Mouse (Mus musculus) lung, embryonic 16.5 days (tissue): ENCODE data around the gene Slit3. TPM values are rescaled to one million over a fixed set of nuclear protein-coding genes. Genes with fewer than 3 reads are reported as not detected.

Source experiments
- ATAC-seq: fragments of 200-750 bp; cut with Nextera tagmentation; 2 replicates; pipeline ENCODE4 v1.8.0; 2017; ENCODE audit warnings: low read depth, mild to moderate bottlenecking, moderate library complexity
- H3K27ac ChIP-seq: fragments of 300-500 bp; sonication (generic); 2 replicates; pipeline ENCODE4 v1.5.1; 2014; ENCODE audit warnings: mild to moderate bottlenecking, control low read depth, low read length
- H3K27me3 ChIP-seq: fragments of 300-500 bp; sonication (generic); 2 replicates; pipeline ENCODE4 v1.6.1; 2014; ENCODE audit warnings: low read depth, low read length, mixed read lengths; ENCODE audit not compliant: control insufficient read depth, insufficient read depth
- H3K36me3 ChIP-seq: fragments of 300-500 bp; sonication (generic); 2 replicates; pipeline ENCODE4 v1.6.1; 2014; ENCODE audit warnings: low read length; ENCODE audit not compliant: control insufficient read depth, insufficient read depth
- H3K4me1 ChIP-seq: fragments of 300-500 bp; sonication (generic); replicated peaks from 2 replicates; pipeline ENCODE4 v1.6.1; 2014; ENCODE audit warnings: low read length, mixed read lengths; ENCODE audit not compliant: control insufficient read depth, insufficient read depth
- H3K4me2 ChIP-seq: fragments of 300-500 bp; sonication (generic); 2 replicates; pipeline ENCODE4 v1.6.1; 2014; ENCODE audit warnings: low read depth, low read length, control low read depth
- H3K4me3 ChIP-seq: fragments of 300-500 bp; sonication (generic); 2 replicates; pipeline ENCODE4 v1.5.1; 2014; ENCODE audit warnings: mild to moderate bottlenecking, low read length, control low read depth
- H3K9ac ChIP-seq: fragments of 300-500 bp; sonication (generic); 2 replicates; pipeline ENCODE4 v1.6.1; 2014; ENCODE audit warnings: low read length, control low read depth
- H3K9me3 ChIP-seq: fragments of 300-500 bp; sonication (generic); 2 replicates; pipeline ENCODE4 v1.6.1; 2016; ENCODE audit warnings: low read length; ENCODE audit not compliant: control insufficient read depth
- WGBS: fragments of 180-500 bp; shearing (Covaris S2); extraction: QIAGEN DNeasy Blood & Tissue Kit; methylation state at CpG from one replicate; pipeline ENCODE4 v1.1.7; 2014; 5-methylcytosine and 5-hydroxymethylcytosine counted together
- polyA plus RNA-seq: library from polyadenylated mRNA; unstranded; fragments of >200 nt; fragmentation: Nextera tagmentation; extraction: Ambion mirVana; gene quantifications from 2 replicates; pipeline ENCODE4 v1.2.1, GENCODE M21; 2015

The Slit3 gene
- polyA plus RNA-seq, 1 experiment from 2014 or later, result 9.1 TPM

DNA sequence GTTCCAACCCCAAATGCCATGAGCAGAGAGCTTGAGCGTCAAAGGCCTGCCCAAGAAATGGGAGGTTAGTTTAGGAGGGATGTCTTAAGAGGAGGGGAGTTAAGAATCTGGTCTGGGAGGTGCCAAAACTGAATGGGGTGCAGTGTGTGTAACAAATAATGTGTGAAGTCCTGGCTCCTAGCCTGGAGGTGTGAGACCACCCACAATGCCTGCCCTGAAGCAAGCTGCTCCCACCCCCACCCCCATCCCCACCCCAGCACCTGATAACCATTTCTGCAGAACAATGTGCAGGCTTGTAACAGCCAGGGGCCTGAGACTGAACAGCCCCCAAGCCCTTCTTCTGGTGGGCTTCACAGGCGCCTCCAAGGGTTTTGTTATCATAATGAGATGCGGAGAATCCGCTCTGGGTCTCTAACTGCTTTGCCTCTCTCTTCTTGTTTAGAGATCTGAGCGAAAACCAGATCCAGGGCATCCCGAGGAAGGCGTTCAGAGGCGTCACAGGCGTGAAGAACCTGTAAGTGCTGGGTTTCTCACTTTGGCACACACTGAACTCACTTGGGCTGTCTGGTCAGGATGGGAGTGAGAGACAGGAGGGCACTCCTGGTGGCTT lies 386.9 kb downstream of the Slit3 start:
- Histone ChIP-seq H3K4me3 (no peak overlapping the region), H3K4me2 (no peak overlapping the region), H3K9ac (no peak overlapping the region), H3K36me3 (no peaks in the 10 kb centered on the region), H3K9me3 (no peaks in the 10 kb centered on the region), H3K27me3 (no peaks in the 10 kb centered on the region), H3K4me1 (no peaks in the 10 kb centered on the region), H3K27ac (no peak overlapping the region)
- ATAC-seq, result no peak
- WGBS, result 43% methylated on average over 9 of the region's 9 CpGs

DNA sequence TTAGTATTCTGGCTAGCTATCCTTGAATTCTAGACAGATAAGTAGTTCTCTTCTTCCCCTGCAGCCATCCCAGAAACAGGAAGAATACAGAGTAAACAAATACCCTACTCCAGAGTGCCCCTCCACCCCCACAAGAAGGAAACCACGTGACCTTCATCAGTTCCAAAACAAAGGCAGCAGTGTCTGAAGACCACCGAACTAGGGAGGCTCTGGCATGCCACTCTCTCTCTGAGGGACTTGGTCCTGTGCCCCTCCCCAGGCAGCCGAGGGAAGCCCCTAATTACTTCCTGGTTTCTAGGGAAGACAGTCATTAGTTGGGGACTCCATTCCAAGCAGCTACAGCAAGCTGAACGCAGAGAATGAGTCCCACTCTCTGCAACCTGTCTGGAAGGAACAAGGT lies 391.7 kb downstream of the Slit3 start:
- Histone ChIP-seq H3K27me3 (no peaks in the 10 kb centered on the region), H3K4me3 (no peak overlapping the region), H3K9me3 (no peaks in the 10 kb centered on the region), H3K36me3 (no peaks in the 10 kb centered on the region), H3K4me2 (no peak overlapping the region), H3K9ac (no peak overlapping the region), H3K4me1 (no peaks in the 10 kb centered on the region), H3K27ac (no peak overlapping the region)
- WGBS, result 6% methylated on average over 4 of the region's 4 CpGs
- peak; percentile 61; the same call in 1 of the 2 replicates for ATAC-seq

DNA sequence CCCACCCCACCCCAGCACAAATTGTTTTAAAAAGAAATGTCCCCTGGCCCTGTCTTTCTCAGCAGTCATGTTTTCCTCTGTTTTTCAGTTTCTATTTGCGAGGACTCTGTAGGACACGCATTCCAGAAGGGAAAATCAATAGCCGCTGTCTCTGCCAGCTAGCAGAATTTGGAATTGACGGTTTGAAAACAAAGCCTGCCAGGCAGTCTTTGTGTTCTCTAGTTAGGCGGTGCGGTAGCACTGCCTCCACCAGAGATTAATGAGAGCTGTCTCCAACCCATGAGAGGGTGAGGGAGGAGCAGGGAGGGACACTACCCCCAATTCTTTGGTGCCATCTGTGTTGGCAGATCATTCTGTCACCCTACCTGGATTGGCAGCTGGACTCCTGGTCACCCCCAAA lies 392.3 kb downstream of the Slit3 start:
- no peak overlapping the region for H3K4me2 ChIP-seq
- H3K27ac ChIP-seq, result no peak overlapping the region
- H3K4me1 ChIP-seq, result no peaks in the 10 kb centered on the region
- H3K27me3 ChIP-seq, result no peaks in the 10 kb centered on the region
- H3K36me3 ChIP-seq, result no peaks in the 10 kb centered on the region
- no peaks in the 10 kb centered on the region for H3K9me3 ChIP-seq
- no peak overlapping the region for H3K4me3 ChIP-seq
- WGBS, result 45% methylated on average over 6 of the region's 6 CpGs
- no peak for ATAC-seq
- no peak overlapping the region for H3K9ac ChIP-seq

DNA sequence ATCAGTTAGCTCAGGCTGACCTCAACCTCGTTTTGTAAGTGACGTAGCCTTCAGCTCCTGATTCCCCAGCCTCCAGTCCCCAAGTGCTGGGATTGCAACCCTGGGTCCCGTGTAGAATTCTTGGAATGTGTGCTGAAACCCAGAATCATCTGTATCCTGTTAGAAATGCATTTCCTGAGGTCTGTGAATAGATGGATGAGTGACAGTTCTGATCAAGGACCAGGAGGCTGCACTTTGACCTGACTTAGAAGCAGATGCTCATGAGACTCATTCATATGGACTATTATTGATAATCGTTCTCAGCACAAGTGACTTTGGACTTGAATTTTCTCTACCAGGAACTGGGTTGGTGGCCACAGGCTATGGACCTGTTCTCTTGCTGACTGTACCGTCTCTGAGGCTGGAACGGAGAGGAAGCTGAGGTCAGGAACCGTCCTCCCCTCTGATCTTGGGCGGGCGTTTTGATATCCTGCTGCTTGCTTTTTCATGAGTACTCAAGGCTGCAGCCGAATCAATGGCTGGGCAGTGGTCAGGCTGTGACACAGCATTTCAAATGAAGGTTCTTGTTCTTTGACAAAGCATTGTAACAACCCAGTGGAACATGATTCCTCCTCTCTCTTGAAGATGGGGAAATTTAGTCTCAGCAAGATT lies 401.9 kb downstream of the Slit3 start:
- H3K36me3 ChIP-seq, result no peaks in the 10 kb centered on the region

DNA sequence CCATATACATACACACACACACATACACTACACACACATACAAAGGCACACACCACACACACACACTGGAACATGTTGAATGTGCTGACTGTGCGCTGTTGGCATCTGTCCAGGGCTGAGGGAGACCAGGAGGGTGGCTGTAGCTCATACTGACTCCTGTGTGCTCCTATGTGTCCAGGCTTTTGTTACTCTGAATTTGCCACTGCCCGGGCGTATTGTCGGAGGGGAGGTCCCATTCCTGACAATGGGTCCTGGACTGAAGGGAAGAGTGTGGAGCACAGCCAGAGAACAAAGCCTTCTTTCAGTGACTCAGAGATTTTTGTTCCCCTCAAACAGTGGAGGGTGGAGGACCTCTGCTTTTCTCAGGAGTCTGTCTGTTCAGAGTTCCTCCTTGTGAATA lies 402.7 kb downstream of the Slit3 start:
- H3K27me3 ChIP-seq, result no peaks in the 10 kb centered on the region
- no peaks in the 10 kb centered on the region for H3K4me1 ChIP-seq
- H3K4me2 ChIP-seq, result no peak overlapping the region
- WGBS, result 72% methylated on average over 4 of the region's 4 CpGs
- ATAC-seq, result no peak
- H3K9ac ChIP-seq, result no peak overlapping the region
- H3K9me3 ChIP-seq, result no peaks in the 10 kb centered on the region
- no peaks in the 10 kb centered on the region for H3K36me3 ChIP-seq
- no peak overlapping the region for H3K27ac ChIP-seq
- no peak overlapping the region for H3K4me3 ChIP-seq

More for the DNA sequence above, 401.9 kb downstream of the Slit3 start:
- H3K4me3 ChIP-seq, result no peak overlapping the region
- no peaks in the 10 kb centered on the region for H3K9me3 ChIP-seq
- no peak for ATAC-seq
- 52% methylated on average over 10 of the region's 10 CpGs for WGBS
- no peak overlapping the region for H3K9ac ChIP-seq
- H3K27ac ChIP-seq, result no peak overlapping the region
- no peaks in the 10 kb centered on the region for H3K4me1 ChIP-seq
- no peak overlapping the region for H3K4me2 ChIP-seq
- no peaks in the 10 kb centered on the region for H3K27me3 ChIP-seq

DNA sequence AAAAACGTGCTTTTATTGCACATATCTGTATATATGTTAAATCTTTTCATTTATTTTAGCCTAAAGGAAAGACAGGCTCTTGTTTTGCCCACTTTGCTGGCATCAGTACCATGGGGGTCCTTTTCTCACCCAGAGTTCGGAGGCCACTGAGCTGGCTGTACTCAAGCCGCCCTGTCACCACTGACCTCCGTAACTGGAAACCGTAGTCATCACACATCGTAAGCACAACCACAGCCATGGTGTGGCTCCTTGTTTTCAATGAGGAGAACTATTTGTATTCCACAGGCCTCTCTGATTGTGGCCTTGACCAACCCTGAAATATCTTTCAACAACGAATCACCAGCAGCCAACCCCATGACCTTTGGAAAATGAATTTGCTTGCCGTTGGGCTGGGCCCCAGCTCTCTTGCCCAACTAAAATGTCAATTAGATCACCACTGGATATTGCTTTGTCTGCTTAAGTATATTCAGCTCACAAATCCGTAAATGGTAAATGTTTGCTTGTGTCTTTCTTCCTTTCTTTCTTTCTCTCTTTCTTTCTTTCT lies 405.3 kb downstream of the Slit3 start:
- H3K9me3 ChIP-seq, result no peaks in the 10 kb centered on the region
- H3K9ac ChIP-seq, result no peak overlapping the region
- H3K4me3 ChIP-seq, result no peak overlapping the region
- H3K4me2 ChIP-seq, result no peak overlapping the region
- H3K27me3 ChIP-seq, result no peaks in the 10 kb centered on the region
- no peak for ATAC-seq
- H3K36me3 ChIP-seq, result no peaks in the 10 kb centered on the region
- no peak overlapping the region for H3K27ac ChIP-seq
- H3K4me1 ChIP-seq, result no peaks in the 10 kb centered on the region
- WGBS, result 69% methylated on average over 9 of the region's 9 CpGs

DNA sequence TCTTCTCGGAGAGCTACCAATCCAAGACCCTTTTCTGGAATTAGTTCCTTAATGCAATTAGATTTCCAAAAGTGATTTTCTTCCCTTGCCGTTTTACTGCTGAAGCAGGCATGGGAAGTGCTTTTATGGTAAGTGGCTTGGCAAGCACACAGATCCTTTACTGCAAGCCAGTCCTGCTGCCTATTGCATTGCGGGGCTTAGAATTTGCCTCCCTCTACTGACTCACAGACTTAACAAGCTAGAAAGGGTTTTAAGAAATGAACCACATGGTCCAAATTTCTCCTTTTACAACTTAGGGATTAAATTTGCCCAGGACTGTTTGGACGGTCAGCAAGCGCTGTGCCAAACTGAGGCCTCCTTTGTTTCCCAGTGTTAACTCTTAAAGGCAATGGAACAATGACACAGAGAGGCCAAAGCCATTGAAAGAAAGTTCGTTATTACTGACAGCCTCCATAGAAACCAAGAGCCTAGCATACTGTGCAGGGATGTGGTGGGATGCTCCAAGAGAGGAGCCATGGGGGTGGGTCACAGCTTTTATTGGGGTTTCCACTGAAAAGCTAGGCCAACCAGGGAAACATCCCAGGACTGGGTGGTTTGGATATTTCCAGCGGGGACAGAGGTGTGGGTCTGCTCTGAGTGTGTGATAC lies 406.9 kb downstream of the Slit3 start:
- H3K36me3 ChIP-seq, result no peaks in the 10 kb centered on the region
- no peaks in the 10 kb centered on the region for H3K27me3 ChIP-seq
- H3K4me2 ChIP-seq, result no peak overlapping the region
- no peak for ATAC-seq
- WGBS, result 62% methylated on average over 7 of the region's 7 CpGs
- H3K4me1 ChIP-seq, result no peaks in the 10 kb centered on the region
- H3K27ac ChIP-seq, result no peak overlapping the region
- H3K4me3 ChIP-seq, result no peak overlapping the region
- no peak overlapping the region for H3K9ac ChIP-seq
- no peaks in the 10 kb centered on the region for H3K9me3 ChIP-seq

DNA sequence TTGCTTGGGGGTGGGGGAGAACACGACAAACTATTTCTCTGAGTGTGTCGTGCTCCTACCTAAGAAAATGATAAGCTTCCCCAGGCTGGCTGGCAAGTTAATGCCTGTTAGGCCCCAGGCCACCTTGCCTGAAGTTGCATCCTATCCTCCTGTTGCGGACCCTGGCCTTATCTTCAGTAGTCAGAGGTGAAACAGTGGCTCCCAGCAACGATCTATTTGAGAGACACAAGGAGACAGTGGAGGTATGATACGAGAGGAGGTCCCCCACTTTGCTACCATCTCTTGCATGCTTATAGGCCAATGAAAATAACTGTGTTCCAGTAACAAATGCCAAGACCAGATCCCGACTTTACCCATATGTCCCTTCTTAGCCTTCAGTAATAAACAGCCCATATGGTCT lies 414.0 kb downstream of the Slit3 start:
- Histone ChIP-seq H3K27me3 (peaks cover 3% of the 10 kb centered on the region; the same call in 1 of the 2 replicates), H3K4me3 (no peak overlapping the region), H3K4me1 (no peaks in the 10 kb centered on the region), H3K4me2 (no peak overlapping the region), H3K27ac (no peak overlapping the region), H3K36me3 (no peaks in the 10 kb centered on the region), H3K9me3 (no peaks in the 10 kb centered on the region), H3K9ac (no peak overlapping the region)
- ATAC-seq, result no peak
- WGBS, result 65% methylated on average over 6 of the region's 6 CpGs
